Mouse (Mus musculus) kidney, postnatal 0 days (tissue): ENCODE results near the gene Ccdc38. TPM values are rescaled to one million over a fixed set of nuclear protein-coding genes. Genes with fewer than 3 reads are reported as not detected.

Experiments
- ATAC-seq: fragments of 200-750 bp; cut with Nextera tagmentation; replicated peaks from 2 replicates; pipeline ENCODE4 v1.8.0; 2017; ENCODE audit warnings: low read depth, moderate number of reproducible peaks, moderate TSS enrichment, moderate library complexity; ENCODE audit not compliant: low FRiP score
- DNase-seq: peaks from one replicate; pipeline ENCODE4 v3.0.0-alpha.2; 2016; ENCODE audit warnings: low spot score
- H3K27ac ChIP-seq: fragments of 300-500 bp; sonication (generic); 2 replicates; pipeline ENCODE4 v1.5.1; 2014; ENCODE audit warnings: mild to moderate bottlenecking
- H3K27me3 ChIP-seq: fragments of 300-500 bp; sonication (generic); 2 replicates; pipeline ENCODE4 v1.6.1; 2014; ENCODE audit warnings: low read length, mixed read lengths; ENCODE audit not compliant: insufficient read depth
- H3K36me3 ChIP-seq: fragments of 300-500 bp; sonication (generic); 2 replicates; pipeline ENCODE4 v1.6.1; 2014; ENCODE audit warnings: low read length, mixed read lengths; ENCODE audit not compliant: insufficient read depth
- H3K4me1 ChIP-seq: fragments of 300-500 bp; sonication (generic); replicated peaks from 2 replicates; pipeline ENCODE4 v1.6.1; 2014; ENCODE audit warnings: antibody characterized with exemption, low read length, mixed read lengths; ENCODE audit not compliant: insufficient read depth
- H3K4me2 ChIP-seq: fragments of 300-500 bp; sonication (generic); 2 replicates; pipeline ENCODE4 v1.6.1; 2014; ENCODE audit warnings: mild to moderate bottlenecking, low read length, moderate library complexity, mixed read lengths
- H3K4me3 ChIP-seq: fragments of 300-500 bp; sonication (generic); replicated peaks from 2 replicates; pipeline ENCODE4 v1.5.1; 2014; ENCODE audit warnings: low read depth, low read length
- H3K9ac ChIP-seq: fragments of 300-500 bp; sonication (generic); 2 replicates; pipeline ENCODE4 v1.6.1; 2014; ENCODE audit warnings: low read depth, low read length
- H3K9me3 ChIP-seq: fragments of 300-500 bp; sonication (generic); replicated peaks from 2 replicates; pipeline ENCODE4 v1.6.1; 2016; ENCODE audit warnings: low read length, inconsistent platforms, mixed read lengths
- CTCF ChIP-seq: IDR thresholded peaks from 2 replicates; pipeline ENCODE4 v1.5.1; 2016; ENCODE audit warnings: antibody characterized with exemption, low read depth, mild to moderate bottlenecking, moderate library complexity
- WGBS: fragments of 180-500 bp; shearing (Covaris S2); extraction: QIAGEN DNeasy Blood & Tissue Kit; methylation state at CpG from one replicate; pipeline ENCODE4 v1.1.7; 2014; 5-methylcytosine and 5-hydroxymethylcytosine counted together
- polyA plus RNA-seq: library from polyadenylated mRNA; unstranded; fragments of >200 nt; fragmentation: Nextera tagmentation; extraction: Ambion mirVana; gene quantifications from 2 replicates; pipeline ENCODE4 v1.2.1, GENCODE M21; 2015

Gene Ccdc38
- polyA plus RNA-seq, 1 experiment from 2014 or later, result 0.26 TPM

GRCm38 (mm10) chr10:93594022-93594482 lies 53.6 kb downstream of the Ccdc38 start:
- no peaks in the 10 kb centered on the region for H3K4me1 ChIP-seq
- no peak overlapping the region for H3K27ac ChIP-seq
- WGBS, result 2% methylated on average over 22 of the region's 22 CpGs
- H3K4me2 ChIP-seq, result peak overlapping the region; percentile 78
- DNase-seq (peak; percentile 89), ATAC-seq (no peak)
- no peak overlapping the region for H3K9ac ChIP-seq
- no peaks in the 10 kb centered on the region for H3K9me3 ChIP-seq
- no peaks in the 10 kb centered on the region for H3K27me3 ChIP-seq
- no peaks in the 10 kb centered on the region for H3K36me3 ChIP-seq
- TF ChIP-seq CTCF, result peak; percentile 86
- peak overlapping the region; percentile 29 for H3K4me3 ChIP-seq

- no peak for ATAC-seq
- H3K4me3 ChIP-seq, result no peak overlapping the region
- DNase-seq, result no peak
- no peaks in the 10 kb centered on the region for H3K4me1 ChIP-seq
- H3K27ac ChIP-seq, result no peak overlapping the region
- no peak overlapping the region for H3K4me2 ChIP-seq
- no peaks in the 10 kb centered on the region for H3K27me3 ChIP-seq
- no peaks in the 10 kb centered on the region for H3K9me3 ChIP-seq
- no peak for TF ChIP-seq CTCF
- H3K9ac ChIP-seq, result no peak overlapping the region
- H3K36me3 ChIP-seq, result no peaks in the 10 kb centered on the region
- 65% methylated on average over 4 of the region's 4 CpGs for WGBS
These were observed 55.4 kb downstream of the Ccdc38 start for GRCm38 (mm10) chr10:93595831-93596230.

- no peaks in the 10 kb centered on the region for H3K27me3 ChIP-seq
These were observed 56.2 kb downstream of the Ccdc38 start for GRCm38 (mm10) chr10:93596641-93597040.

GRCm38 (mm10) chr10:93602309-93602708 lies 61.9 kb downstream of the Ccdc38 start:
- Histone ChIP-seq H3K4me2 (no peak overlapping the region), H3K4me3 (no peak overlapping the region), H3K27ac (no peak overlapping the region), H3K9ac (no peak overlapping the region), H3K27me3 (no peaks in the 10 kb centered on the region), H3K4me1 (no peaks in the 10 kb centered on the region), H3K36me3 (no peaks in the 10 kb centered on the region), H3K9me3 (no peaks in the 10 kb centered on the region)
- 90% methylated on average over 5 of the region's 5 CpGs for WGBS
- ATAC-seq (no peak), DNase-seq (no peak)
- no peak for TF ChIP-seq CTCF

More at GRCm38 (mm10) chr10:93596641-93597040, 56.2 kb downstream of the Ccdc38 start:
- H3K4me3 ChIP-seq, result no peak overlapping the region
- H3K9me3 ChIP-seq, result no peaks in the 10 kb centered on the region
- H3K36me3 ChIP-seq, result no peaks in the 10 kb centered on the region
- no peak overlapping the region for H3K4me2 ChIP-seq
- no peak overlapping the region for H3K27ac ChIP-seq
- no peak for ATAC-seq
- no peak for TF ChIP-seq CTCF
- H3K4me1 ChIP-seq, result no peaks in the 10 kb centered on the region
- no peak for DNase-seq
- H3K9ac ChIP-seq, result no peak overlapping the region
- WGBS, result 78% methylated on average over 3 of the region's 3 CpGs

GRCm38 (mm10) chr10:93603256-93603655 lies 62.8 kb downstream of the Ccdc38 start:
- DNase-seq (no peak), ATAC-seq (no peak)
- no peaks in the 10 kb centered on the region for H3K9me3 ChIP-seq
- H3K27ac ChIP-seq, result no peak overlapping the region
- no peaks in the 10 kb centered on the region for H3K4me1 ChIP-seq
- no peak overlapping the region for H3K4me2 ChIP-seq
- no peak overlapping the region for H3K4me3 ChIP-seq
- 98% methylated on average over 1 of the region's 1 CpGs for WGBS
- TF ChIP-seq CTCF, result peak; percentile 14; the same call in 1 of the 2 replicates
- H3K36me3 ChIP-seq, result no peaks in the 10 kb centered on the region
- no peaks in the 10 kb centered on the region for H3K27me3 ChIP-seq
- H3K9ac ChIP-seq, result no peak overlapping the region

- Histone ChIP-seq H3K9ac (no peak overlapping the region), H3K27me3 (no peaks in the 10 kb centered on the region)
These were observed 65.9 kb downstream of the Ccdc38 start for GRCm38 (mm10) chr10:93606326-93606725.

GRCm38 (mm10) chr10:93608051-93608450 lies 67.6 kb downstream of the Ccdc38 start:
- H3K9ac ChIP-seq, result no peak overlapping the region
- DNase-seq, result no peak
- 64% methylated on average over 9 of the region's 9 CpGs for WGBS

More at GRCm38 (mm10) chr10:93606326-93606725, 65.9 kb downstream of the Ccdc38 start:
- H3K4me3 ChIP-seq, result no peak overlapping the region
- TF ChIP-seq CTCF, result no peak
- H3K4me2 ChIP-seq, result no peak overlapping the region
- H3K9me3 ChIP-seq, result no peaks in the 10 kb centered on the region
- ATAC-seq, result no peak
- no peaks in the 10 kb centered on the region for H3K36me3 ChIP-seq
- H3K4me1 ChIP-seq, result no peaks in the 10 kb centered on the region
- WGBS, result 90% methylated on average over 9 of the region's 9 CpGs
- no peak overlapping the region for H3K27ac ChIP-seq
- no peak for DNase-seq

More at GRCm38 (mm10) chr10:93608051-93608450, 67.6 kb downstream of the Ccdc38 start:
- H3K27me3 ChIP-seq, result no peaks in the 10 kb centered on the region
- no peak overlapping the region for H3K27ac ChIP-seq
- H3K4me2 ChIP-seq, result no peak overlapping the region
- no peaks in the 10 kb centered on the region for H3K4me1 ChIP-seq
- no peak overlapping the region for H3K4me3 ChIP-seq
- peak; percentile 62 for TF ChIP-seq CTCF
- ATAC-seq, result no peak
- H3K36me3 ChIP-seq, result no peaks in the 10 kb centered on the region
- H3K9me3 ChIP-seq, result no peaks in the 10 kb centered on the region
